Mouse (Mus musculus) neural tube, embryonic 11.5 days (tissue): ENCODE data around the gene Dexi. TPM values are rescaled to one million over a fixed set of nuclear protein-coding genes. Genes with fewer than 3 reads are reported as not detected.

Experiments
- ATAC-seq: fragments of 200-750 bp; cut with Nextera tagmentation; 2 replicates; pipeline ENCODE4 v1.8.0; 2017; ENCODE audit warnings: moderate number of reproducible peaks, mild to moderate bottlenecking, moderate TSS enrichment, moderate library complexity; ENCODE audit not compliant: insufficient read depth, low FRiP score, low TSS enrichment
- DNase-seq: peaks from one replicate; pipeline ENCODE4 v3.0.0-alpha.2; 2015; ENCODE audit warnings: low spot score
- H3K27ac ChIP-seq: fragments of 300-500 bp; sonication (generic); 2 replicates; pipeline ENCODE4 v1.5.1; 2014; ENCODE audit warnings: low read depth, mild to moderate bottlenecking, low read length
- H3K27me3 ChIP-seq: fragments of 300-500 bp; sonication (generic); 2 replicates; pipeline ENCODE4 v1.6.1; 2014; ENCODE audit warnings: mild to moderate bottlenecking, low read length, mixed read lengths; ENCODE audit not compliant: control insufficient read depth, insufficient read depth
- H3K36me3 ChIP-seq: fragments of 300-500 bp; sonication (generic); 2 replicates; pipeline ENCODE4 v1.6.1; 2014; ENCODE audit warnings: mild to moderate bottlenecking, low read length, moderate library complexity, mixed read lengths; ENCODE audit not compliant: control insufficient read depth, insufficient read depth
- H3K4me1 ChIP-seq: fragments of 300-500 bp; sonication (generic); 2 replicates; pipeline ENCODE4 v1.6.1; 2014; ENCODE audit warnings: low read length, mixed read lengths; ENCODE audit not compliant: control insufficient read depth, insufficient read depth
- H3K4me2 ChIP-seq: fragments of 300-500 bp; sonication (generic); 2 replicates; pipeline ENCODE4 v1.6.1; 2014; ENCODE audit warnings: low read depth, mild to moderate bottlenecking, moderate library complexity
- H3K4me3 ChIP-seq: fragments of 300-500 bp; sonication (generic); 2 replicates; pipeline ENCODE4 v1.5.1; 2014; ENCODE audit warnings: low read depth, low read length
- H3K9ac ChIP-seq: fragments of 300-500 bp; sonication (generic); 2 replicates; pipeline ENCODE4 v1.6.1; 2014; ENCODE audit warnings: mild to moderate bottlenecking, low read length
- H3K9me3 ChIP-seq: fragments of 300-500 bp; sonication (generic); 2 replicates; pipeline ENCODE4 v1.6.1; 2016; ENCODE audit warnings: low read length; ENCODE audit not compliant: control insufficient read depth
- WGBS: fragments of 180-500 bp; shearing (Covaris S2); extraction: QIAGEN DNeasy Blood & Tissue Kit; methylation state at CpG from one replicate; pipeline ENCODE4 v1.1.7; 2014; 5-methylcytosine and 5-hydroxymethylcytosine counted together
- polyA plus RNA-seq: library from polyadenylated mRNA; unstranded; fragments of >200 nt; fragmentation: Nextera tagmentation; extraction: Ambion mirVana; gene quantifications from 2 replicates; pipeline ENCODE4 v1.2.1, GENCODE M21; 2014

Dexi gene
- polyA plus RNA-seq: 24.1 and 28.2 TPM in 2 replicates

GRCm38 (mm10) chr16:10542698-10543365 lies at the start of gene Dexi:
Dexi (minus strand) TSS chr16:10543054.
- H3K9ac ChIP-seq: peak within 1 kb of the TSS; percentile 92
- H3K27me3 ChIP-seq: no peaks in the 10 kb centered on the region
- WGBS: under 1% methylated on average over 51 of the region's 61 CpGs
- ATAC-seq (peak; percentile 95), DNase-seq (peak; percentile 95)
- H3K9me3 ChIP-seq: no peaks in the 10 kb centered on the region
- H3K27ac ChIP-seq: peak within 1 kb of the TSS; percentile 73; the same call in 1 of the 2 replicates
- peak within 1 kb of the TSS; percentile 87 for H3K4me3 ChIP-seq
- H3K4me2 ChIP-seq: peak within 1 kb of the TSS; percentile 91
- H3K4me1 ChIP-seq: peaks cover 21% of the 10 kb centered on the region
- H3K36me3 ChIP-seq: no peaks in the 10 kb centered on the region

GRCm38 (mm10) chr16:10586546-10586945 lies 43.7 kb upstream of the Dexi start:
- no peak overlapping the region for H3K27ac ChIP-seq
- peaks cover 2% of the 10 kb centered on the region; the same call in 1 of the 2 replicates for H3K36me3 ChIP-seq
- no peaks in the 10 kb centered on the region for H3K4me1 ChIP-seq
- WGBS: 88% methylated on average over 3 of the region's 3 CpGs
- ATAC-seq (no peak), DNase-seq (no peak)
- H3K9me3 ChIP-seq: no peaks in the 10 kb centered on the region
- H3K4me2 ChIP-seq: no peak overlapping the region
- H3K9ac ChIP-seq: no peak overlapping the region
- H3K27me3 ChIP-seq: no peaks in the 10 kb centered on the region
- no peak overlapping the region for H3K4me3 ChIP-seq

- DNase-seq: no peak
- Histone ChIP-seq H3K27me3 (no peaks in the 10 kb centered on the region), H3K4me1 (no peaks in the 10 kb centered on the region), H3K9ac (no peak overlapping the region), H3K36me3 (peaks cover 2% of the 10 kb centered on the region; the same call in 1 of the 2 replicates), H3K4me3 (no peak overlapping the region), H3K4me2 (no peak overlapping the region), H3K27ac (no peak overlapping the region), H3K9me3 (no peaks in the 10 kb centered on the region)
- 89% methylated on average over 1 of the region's 1 CpGs for whole genome bisulfite sequencing
- ATAC-seq: no peak
Measured at GRCm38 (mm10) chr16:10585165-10585564, 42.3 kb upstream of the Dexi start.

GRCm38 (mm10) chr16:10581234-10581898 lies 38.5 kb upstream of the Dexi start:
- H3K36me3 ChIP-seq: peaks cover 5% of the 10 kb centered on the region; the same call in 1 of the 2 replicates
- no peaks in the 10 kb centered on the region for H3K27me3 ChIP-seq
- 90% methylated on average over 2 of the region's 2 CpGs for WGBS
- no peak overlapping the region for H3K4me3 ChIP-seq
- no peak overlapping the region for H3K4me2 ChIP-seq
- no peak for DNase-seq
- no peak for ATAC-seq
- no peaks in the 10 kb centered on the region for H3K9me3 ChIP-seq
- no peak overlapping the region for H3K9ac ChIP-seq
- no peak overlapping the region for H3K27ac ChIP-seq
- no peaks in the 10 kb centered on the region for H3K4me1 ChIP-seq

GRCm38 (mm10) chr16:10578376-10578775 lies 35.5 kb upstream of the Dexi start:
- H3K4me2 ChIP-seq: no peak overlapping the region
- H3K9ac ChIP-seq: no peak overlapping the region
- H3K27me3 ChIP-seq: no peaks in the 10 kb centered on the region
- peaks cover 7% of the 10 kb centered on the region for H3K36me3 ChIP-seq
- H3K27ac ChIP-seq: no peak overlapping the region
- 96% methylated on average over 1 of the region's 1 CpGs for WGBS
- H3K9me3 ChIP-seq: no peaks in the 10 kb centered on the region
- no peak overlapping the region for H3K4me3 ChIP-seq
- ATAC-seq (no peak), DNase-seq (no peak)
- no peaks in the 10 kb centered on the region for H3K4me1 ChIP-seq

- Histone ChIP-seq H3K4me3 (no peak overlapping the region), H3K9ac (no peak overlapping the region), H3K27ac (no peak overlapping the region), H3K27me3 (no peaks in the 10 kb centered on the region), H3K4me2 (no peak overlapping the region), H3K36me3 (peaks cover 7% of the 10 kb centered on the region), H3K4me1 (no peaks in the 10 kb centered on the region), H3K9me3 (no peaks in the 10 kb centered on the region)
- 78% methylated on average over 5 of the region's 5 CpGs for WGBS
- ATAC-seq (no peak), DNase-seq (no peak)
Measured at GRCm38 (mm10) chr16:10577548-10577947, 34.7 kb upstream of the Dexi start.

- DNase-seq (no peak), ATAC-seq (no peak)
- Histone ChIP-seq H3K36me3 (peaks cover 5% of the 10 kb centered on the region), H3K27ac (no peak overlapping the region), H3K4me1 (no peaks in the 10 kb centered on the region), H3K9ac (no peak overlapping the region), H3K4me3 (no peak overlapping the region), H3K9me3 (no peaks in the 10 kb centered on the region), H3K27me3 (no peaks in the 10 kb centered on the region), H3K4me2 (no peak overlapping the region)
- WGBS: 89% methylated on average over 4 of the region's 4 CpGs
Measured at GRCm38 (mm10) chr16:10575915-10576314, 33.1 kb upstream of the Dexi start.

- Histone ChIP-seq H3K36me3 (peaks cover 5% of the 10 kb centered on the region), H3K27ac (no peak overlapping the region), H3K4me3 (no peak overlapping the region), H3K9ac (no peak overlapping the region), H3K9me3 (no peaks in the 10 kb centered on the region), H3K27me3 (no peaks in the 10 kb centered on the region), H3K4me1 (no peaks in the 10 kb centered on the region), H3K4me2 (no peak overlapping the region)
- ATAC-seq (no peak), DNase-seq (no peak)
- WGBS: 76% methylated on average over 2 of the region's 2 CpGs
Measured at GRCm38 (mm10) chr16:10574936-10575335, 32.1 kb upstream of the Dexi start.

GRCm38 (mm10) chr16:10571820-10572219 lies 29.0 kb upstream of the Dexi start:
- no peaks in the 10 kb centered on the region for H3K9me3 ChIP-seq
- no peak for ATAC-seq
- H3K27me3 ChIP-seq: no peaks in the 10 kb centered on the region
- no peak overlapping the region for H3K4me3 ChIP-seq
- peak; percentile 17 for DNase-seq
- WGBS: 52% methylated on average over 2 of the region's 2 CpGs
- no peak overlapping the region for H3K27ac ChIP-seq
- peaks cover 4% of the 10 kb centered on the region; the same call in 1 of the 2 replicates for H3K36me3 ChIP-seq
- H3K9ac ChIP-seq: no peak overlapping the region
- no peak overlapping the region for H3K4me2 ChIP-seq
- H3K4me1 ChIP-seq: no peaks in the 10 kb centered on the region
